Comparison of ENCODE assay signal across 8 mouse cellular contexts in the genomic region with DNA sequence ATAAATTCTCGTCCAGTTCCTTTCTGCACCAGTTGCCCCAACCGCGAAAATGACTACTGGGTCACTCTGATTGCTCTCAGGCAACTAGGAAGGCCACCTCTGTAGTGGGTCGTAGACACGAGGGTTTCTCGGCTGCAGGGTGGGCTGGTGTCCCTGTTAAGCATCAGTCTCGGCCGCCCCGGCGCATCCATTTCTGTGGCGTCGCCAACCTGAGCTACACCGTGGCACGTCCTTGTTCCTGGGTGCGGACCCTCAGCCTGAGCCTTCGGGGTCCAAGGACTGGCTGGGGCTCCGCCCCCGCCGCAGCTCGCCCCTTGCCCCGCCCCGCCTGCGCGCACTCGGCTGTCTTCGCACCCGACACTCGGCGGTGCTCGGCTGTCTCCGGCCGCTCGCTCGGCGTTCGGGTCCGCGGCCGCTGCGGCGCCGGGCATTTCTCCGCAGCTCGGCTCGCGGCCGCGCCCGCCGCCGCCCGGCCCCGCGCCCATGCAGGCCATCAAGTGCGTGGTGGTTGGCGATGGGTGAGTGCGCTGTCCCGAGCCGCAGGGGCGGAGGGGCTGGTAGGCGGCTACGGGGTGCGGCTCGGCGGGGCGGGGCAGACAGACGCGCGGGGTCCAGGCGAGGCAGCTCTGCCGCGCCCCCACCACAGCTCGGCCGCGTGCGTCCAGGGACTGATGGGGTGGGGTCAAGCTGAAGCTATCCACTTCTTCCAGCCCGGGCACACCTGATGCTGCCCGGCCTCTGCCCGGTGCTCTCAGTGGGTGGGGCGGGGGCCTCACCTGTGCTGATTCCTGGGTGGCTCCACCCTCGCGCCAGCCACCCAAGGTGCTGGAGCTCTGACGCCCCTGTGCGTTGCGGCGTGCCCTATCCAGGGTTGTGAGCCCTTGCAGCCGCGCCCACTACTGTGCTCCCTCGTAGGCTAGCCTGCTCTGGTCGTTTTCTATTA. TPM values are rescaled to one million over a fixed set of nuclear protein-coding genes. Genes with fewer than 3 reads are reported as not detected.
DNase-seq lines count a peak whose midpoint lies in the region; ATAC-seq and TF ChIP-seq lines count a peak whose summit lies in the region.

Rac3 (plus strand) TSS at position 347 of the 943 bp plus-strand sequence.

- H3K27ac ChIP-seq in cortical plate, adult 2 months (ENCODE audit: insufficient read depth, low read length) = no peak within 1 kb of the TSS
- no peak within 1 kb of the TSS for H3K27ac ChIP-seq in heart, embryonic 13.5 days (replicated peaks)
- H3K27ac ChIP-seq in kidney, postnatal 0 days = no peak within 1 kb of the TSS
- H3K27ac ChIP-seq in liver, embryonic 13.5 days = no peak within 1 kb of the TSS

- no peaks in the 10 kb centered on the region for H3K4me1 ChIP-seq in cortical plate, adult 2 months (ENCODE audit: control insufficient read depth, insufficient read depth, low read length)
- peaks cover 22% of the 10 kb centered on the region for H3K4me1 ChIP-seq in heart, embryonic 13.5 days
- H3K4me1 ChIP-seq in kidney, postnatal 0 days (replicated peaks; ENCODE audit: insufficient read depth, low read length) = peaks cover 19% of the 10 kb centered on the region; the same call in 1 of the 2 replicates
- H3K4me1 ChIP-seq in liver, embryonic 13.5 days (replicated peaks) = peaks cover 25% of the 10 kb centered on the region

- TF ChIP-seq CTCF in cortical plate, adult 2 months (IDR thresholded peaks at IDR 0.05; ENCODE audit: extremely low read depth, insufficient read depth, low read length) = no peak
- TF ChIP-seq CTCF in kidney, postnatal 0 days (IDR thresholded peaks at IDR 0.05; ENCODE audit: low read depth) = no peak

- H3K36me3 ChIP-seq in heart, embryonic 13.5 days = peaks cover 35% of the 10 kb centered on the region
- H3K36me3 ChIP-seq in kidney, postnatal 0 days (ENCODE audit: insufficient read depth, low read length) = peaks cover 12% of the 10 kb centered on the region; the same call in 1 of the 2 replicates
- H3K36me3 ChIP-seq in liver, embryonic 13.5 days = peaks cover 25% of the 10 kb centered on the region; the same call in 1 of the 2 replicates

- peak; percentile 52; the same call in 1 of the 2 replicates for ATAC-seq in heart, embryonic 13.5 days (ENCODE audit: extremely low read depth, insufficient number of reproducible peaks, low FRiP score, low TSS enrichment)
- ATAC-seq in kidney, postnatal 0 days (replicated peaks; ENCODE audit: low FRiP score, low read depth) = peak; percentile 58
- peak; percentile 49 for ATAC-seq in liver, embryonic 13.5 days (ENCODE audit: low read depth)

- peak within 1 kb of the TSS; percentile 92 for H3K4me2 ChIP-seq in heart, embryonic 13.5 days
- peak within 1 kb of the TSS; percentile 99 for H3K4me2 ChIP-seq in kidney, postnatal 0 days (ENCODE audit: low read length)
- H3K4me2 ChIP-seq in liver, embryonic 13.5 days = peak within 1 kb of the TSS; percentile 81

- H3K9me3 ChIP-seq in heart, embryonic 13.5 days = no peaks in the 10 kb centered on the region
- H3K9me3 ChIP-seq in kidney, postnatal 0 days (replicated peaks; ENCODE audit: low read length) = no peaks in the 10 kb centered on the region
- no peaks in the 10 kb centered on the region for H3K9me3 ChIP-seq in liver, embryonic 13.5 days (replicated peaks)

- H3K4me3 ChIP-seq in cortical plate, adult 2 months (ENCODE audit: insufficient read depth, low read length) = peak within 1 kb of the TSS; percentile 45
- peak within 1 kb of the TSS; percentile 59 for H3K4me3 ChIP-seq in heart, embryonic 13.5 days
- peak within 1 kb of the TSS; percentile 55 for H3K4me3 ChIP-seq in kidney, postnatal 0 days (replicated peaks; ENCODE audit: low read depth, low read length)
- peak within 1 kb of the TSS; percentile 58 for H3K4me3 ChIP-seq in liver, embryonic 13.5 days (replicated peaks)

- WGBS in heart, embryonic 13.5 days = under 1% methylated on average over 89 of the region's 90 CpGs
- under 1% methylated on average over 89 of the region's 90 CpGs for WGBS in kidney, postnatal 0 days
- WGBS in liver, embryonic 13.5 days (ENCODE audit: insufficient replicate concordance) = 1% methylated on average over 88 of the region's 90 CpGs

- TF ChIP-seq POLR2A in cortical plate, adult 2 months (IDR thresholded peaks at IDR 0.05; ENCODE audit: extremely low read depth, insufficient read depth, low read length) = no peak

- peak within 1 kb of the TSS; percentile 91 for H3K9ac ChIP-seq in heart, embryonic 13.5 days
- H3K9ac ChIP-seq in kidney, postnatal 0 days (ENCODE audit: low read depth, low read length) = peak within 1 kb of the TSS; percentile 76
- peak within 1 kb of the TSS; percentile 61 for H3K9ac ChIP-seq in liver, embryonic 13.5 days

- DNase-seq in B cell, adult 2 months = peak; percentile 58 to 59
- DNase-seq in R1 (ENCODE audit: low read depth, low spot score) = peak; percentile 77
- DNase-seq in kidney, postnatal 0 days (ENCODE audit: low spot score) = peak; percentile 79
- no peak for DNase-seq in liver, embryonic 13.5 days
- peak; percentile 48 for DNase-seq in naive thymus-derived CD4-positive, alpha-beta T cell, adult 2 months (ENCODE audit: low read depth)
- peak; percentile 80 for DNase-seq in thymus, postnatal 4 days

- H3K27me3 ChIP-seq in heart, embryonic 13.5 days (replicated peaks) = peaks cover 57% of the 10 kb centered on the region
- H3K27me3 ChIP-seq in kidney, postnatal 0 days (ENCODE audit: insufficient read depth, low read length) = no peaks in the 10 kb centered on the region
- H3K27me3 ChIP-seq in liver, embryonic 13.5 days = peaks cover 52% of the 10 kb centered on the region

RNA-seq across cellular contexts. Expression of gene Rac3, which starts in this region (rescaled TPM):
- polyA plus RNA-seq in cortical plate, adult 2 months (2012; rRNA removed) = 60.4 and 72.2 TPM in 2 replicates
- 6.4 and 9.8 TPM in 2 replicates for polyA plus RNA-seq in heart, embryonic 13.5 days (2015; fragmentation: Nextera tagmentation; extraction: Ambion mirVana)
- polyA plus RNA-seq in kidney, postnatal 0 days (2015; fragmentation: Nextera tagmentation; extraction: Ambion mirVana) = 23.4 and 23.7 TPM in 2 replicates
- polyA plus RNA-seq in liver, embryonic 13.5 days (2015; fragmentation: Nextera tagmentation; extraction: Ambion mirVana) = 1.7 and 2.3 TPM in 2 replicates
